Mouse (Mus musculus) monocyte, adult 5-6 weeks (primary cell): ENCODE measurements at regions not wholly inside any gene's neighbourhood (a gene's known extent, or its start where the extent isn't known, plus 50 kb on each side); places are given as distances from the start of the nearest gene placed in this dataset.

Experiments used
- ATAC-seq: fragments of 153-309, 156-312 bp; replicated peaks from 2 replicates; pipeline ENCODE4 v1.8.0; 2017; ENCODE audit warnings: mild to moderate bottlenecking; ENCODE audit not compliant: low TSS enrichment, insufficient number of reproducible peaks, severe bottlenecking, poor library complexity, low FRiP score

DNA sequence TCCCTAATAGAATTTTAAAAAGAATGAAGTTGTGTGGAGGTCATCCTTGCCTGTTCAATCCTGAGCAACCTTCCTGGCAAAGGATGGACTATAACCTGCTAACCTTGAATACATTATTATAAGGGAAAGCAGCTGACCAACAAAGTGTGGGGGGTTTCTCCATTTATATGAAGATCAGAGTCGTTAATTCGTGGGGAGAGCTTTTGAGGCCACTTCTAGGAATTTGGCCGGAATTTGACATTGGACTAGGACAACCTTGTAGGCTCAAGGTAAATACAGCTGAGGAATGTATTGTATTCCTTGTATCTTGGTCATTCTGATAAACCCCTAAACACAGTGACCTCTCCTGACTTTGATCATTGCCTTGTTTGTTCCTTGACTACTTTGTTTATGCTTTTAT, 56.9 kb downstream of the Klf4 start:
- ATAC-seq: no peak

DNA sequence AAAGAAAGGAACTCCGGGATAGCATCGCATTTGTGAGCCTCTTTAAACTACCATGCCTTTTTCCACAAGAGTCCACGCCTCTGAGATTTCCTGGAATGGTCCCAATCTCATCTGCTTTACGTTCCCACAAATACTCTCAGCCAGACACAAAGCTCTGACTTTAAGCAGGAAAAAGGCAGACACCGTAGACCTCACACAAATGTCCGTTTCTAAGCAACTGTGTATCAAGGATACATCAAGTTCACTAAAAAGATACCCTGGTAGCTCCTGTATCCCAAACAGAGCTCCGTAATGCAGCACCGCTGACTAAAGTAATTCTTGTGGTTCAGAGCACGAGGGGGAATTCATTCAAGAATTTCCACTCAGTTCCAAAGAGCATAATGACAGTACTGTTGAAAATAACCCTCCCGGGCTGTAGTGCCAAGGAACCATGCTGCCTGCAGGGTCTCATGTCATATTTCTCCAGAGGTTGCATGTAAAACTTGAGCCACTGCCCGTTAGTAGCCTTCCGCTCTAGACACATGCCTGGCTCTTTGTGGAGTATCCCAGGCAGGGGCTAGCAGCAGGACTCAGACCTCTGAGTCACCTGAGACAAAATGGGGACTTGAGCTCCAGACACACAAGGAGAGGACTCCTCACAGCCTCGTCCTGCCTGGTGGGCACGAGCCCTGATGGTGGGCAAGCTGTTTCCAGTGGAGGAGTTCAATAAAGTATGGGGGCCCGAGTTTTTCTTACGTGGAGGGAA, 58.0 kb downstream of the Klf4 start:
- ATAC-seq: no peak

DNA sequence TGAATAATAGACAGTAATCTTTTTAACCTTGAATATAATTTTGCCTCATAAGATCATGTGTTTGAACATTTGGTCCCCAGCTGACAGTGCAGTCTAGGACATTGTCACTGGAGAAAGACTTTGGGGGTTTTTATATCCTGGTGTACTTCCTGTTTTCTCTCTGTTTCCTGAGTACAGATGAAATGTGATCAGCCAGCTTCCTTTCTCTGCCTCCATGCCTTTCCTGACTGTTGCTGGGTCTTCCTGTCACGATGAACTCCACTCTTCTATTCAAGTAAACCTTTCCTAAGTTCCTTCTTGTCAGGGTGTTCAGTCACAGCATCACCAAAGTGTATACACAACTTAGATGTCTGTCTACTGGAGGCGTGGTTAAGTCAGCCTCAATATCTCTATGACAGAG, 59.6 kb downstream of the Klf4 start:
- no peak for ATAC-seq

DNA sequence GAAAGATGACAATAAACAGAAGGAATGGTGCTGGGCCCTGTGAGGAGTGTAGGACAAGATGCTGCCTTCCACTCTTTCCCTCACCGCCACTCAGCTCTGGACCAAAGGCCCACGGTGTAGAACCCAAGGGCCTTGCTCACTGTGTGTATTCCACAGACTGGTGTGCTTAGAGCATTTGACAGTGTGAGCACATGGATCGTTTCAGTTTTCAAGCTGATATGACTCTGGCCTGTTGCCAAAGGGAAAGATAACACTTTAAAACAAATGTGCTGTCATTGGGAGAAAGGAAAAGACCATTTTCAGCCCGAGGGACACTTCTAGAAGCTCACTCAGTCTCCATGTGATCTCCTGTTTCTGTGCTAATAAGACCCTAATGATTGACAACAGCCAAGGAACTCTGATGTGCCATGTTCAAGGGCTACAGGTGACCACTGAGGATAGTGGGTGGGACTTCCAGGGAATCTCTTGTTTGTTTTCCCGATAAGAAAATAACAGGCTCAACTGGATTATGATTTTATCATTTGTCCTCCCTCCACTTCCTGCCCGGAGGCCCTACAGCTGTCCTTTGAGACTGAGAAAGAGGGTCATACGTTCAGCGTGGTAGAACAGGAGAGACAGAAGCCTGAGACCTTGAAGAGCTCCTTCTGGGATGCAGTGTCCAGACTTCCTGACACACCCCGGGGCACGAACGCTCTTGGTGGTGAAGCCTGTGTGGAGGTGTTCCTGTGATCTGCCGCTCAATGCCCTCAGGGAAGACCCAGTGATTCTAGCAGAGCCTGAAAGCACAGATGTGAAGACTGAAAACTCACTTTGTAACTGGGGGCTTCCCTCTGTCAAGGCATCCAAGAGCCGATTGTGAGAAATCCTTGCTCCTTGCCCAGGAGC, 61.2 kb downstream of the Klf4 start:
- no peak for ATAC-seq

DNA sequence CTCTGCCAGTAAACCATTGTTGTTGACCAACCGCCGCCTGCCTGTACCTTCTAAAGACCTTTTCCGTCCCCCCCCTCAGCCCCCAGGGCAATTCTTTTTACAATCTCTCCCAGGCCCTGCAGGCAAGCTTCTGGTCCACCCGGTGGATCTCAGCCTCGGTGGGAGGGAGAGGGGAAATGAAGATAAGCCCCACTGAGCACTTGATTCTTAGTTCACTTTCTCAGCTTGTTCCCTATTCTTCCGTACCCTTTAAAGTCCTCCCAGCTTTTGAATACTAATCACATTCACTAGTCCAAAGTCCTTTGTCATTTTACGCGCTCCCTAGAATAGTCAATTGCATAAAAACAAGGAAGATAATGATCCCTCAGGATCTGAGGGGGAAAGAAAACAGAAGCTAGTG, 68.1 kb downstream of the Klf4 start:
- ATAC-seq: no peak

DNA sequence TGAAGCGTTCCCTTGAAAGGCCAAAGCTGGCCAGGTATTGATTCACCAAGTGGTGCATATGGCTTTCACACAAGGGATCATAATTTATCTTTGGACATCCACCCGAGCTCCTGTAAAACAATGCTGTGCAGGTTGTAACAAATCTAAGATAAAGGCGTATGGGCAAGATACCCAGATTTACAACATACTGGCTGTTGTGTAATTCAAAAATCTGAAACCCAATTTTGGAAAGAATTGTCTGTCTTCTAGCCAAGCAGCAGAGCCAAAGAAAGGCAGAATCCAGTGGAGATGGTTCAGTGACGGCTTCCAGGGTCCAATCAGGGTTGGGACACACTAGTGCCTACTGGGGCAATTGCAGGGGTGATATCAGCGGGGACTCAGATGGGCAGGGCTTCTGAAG, 70.3 kb downstream of the Klf4 start:
- ATAC-seq: no peak

DNA sequence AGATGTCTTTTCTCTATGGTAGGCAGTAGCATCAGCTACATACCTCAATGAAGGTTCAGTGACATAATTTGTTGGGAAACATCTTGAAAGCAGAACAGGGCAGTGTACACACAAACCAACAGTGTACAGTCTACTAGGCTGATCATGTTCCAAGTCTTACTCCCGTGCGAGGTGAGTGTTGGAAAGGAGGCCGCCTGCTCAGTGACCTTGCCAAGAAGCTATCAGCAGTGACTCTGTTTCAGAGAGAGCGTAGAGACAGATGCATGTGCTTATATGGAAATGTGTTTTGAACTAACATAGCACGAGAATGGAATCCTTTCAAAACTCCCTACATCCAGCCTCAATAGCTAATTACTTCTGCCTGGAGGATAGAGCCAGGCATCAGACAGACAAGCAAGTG, 78.4 kb downstream of the Klf4 start:
- no peak for ATAC-seq

DNA sequence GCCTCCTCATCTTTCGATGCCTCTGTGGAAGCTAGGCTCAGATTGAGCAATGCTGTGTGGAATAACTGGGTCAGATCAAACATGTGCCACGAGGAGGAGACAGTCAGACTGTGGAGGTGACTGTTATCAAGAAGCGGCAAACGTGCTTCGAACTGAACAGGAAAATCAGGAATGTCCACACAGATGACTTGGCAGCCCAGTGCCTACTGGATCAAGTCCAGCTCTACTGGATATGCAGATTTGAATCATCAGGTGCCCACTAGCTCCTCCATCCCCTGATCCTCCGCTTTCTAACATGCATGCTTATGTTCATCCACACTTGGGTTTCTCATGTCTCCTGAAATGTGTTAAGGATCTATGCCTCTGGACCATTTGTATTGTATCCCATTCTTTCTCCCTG, 79.7 kb downstream of the Klf4 start:
- no peak for ATAC-seq

DNA sequence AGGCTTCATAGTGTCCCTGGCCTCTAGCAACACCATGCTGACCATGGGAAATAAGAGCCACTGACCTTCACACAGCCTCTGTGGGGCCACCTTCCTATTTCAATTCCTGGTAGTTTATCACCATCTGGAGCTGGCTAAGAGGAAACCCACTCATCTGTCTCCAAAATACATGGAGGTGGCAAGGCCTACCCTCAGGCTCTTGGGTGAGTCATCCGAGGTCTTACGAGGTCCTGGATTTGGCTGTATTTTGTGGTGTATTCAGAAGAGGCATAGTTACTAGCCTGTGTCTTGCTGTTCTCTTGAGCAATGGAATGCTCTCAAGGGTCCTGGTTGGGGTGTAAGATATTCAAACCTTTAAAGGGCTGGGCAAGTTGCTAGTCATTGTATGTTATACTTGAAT, 80.6 kb downstream of the Klf4 start:
- ATAC-seq: no peak

DNA sequence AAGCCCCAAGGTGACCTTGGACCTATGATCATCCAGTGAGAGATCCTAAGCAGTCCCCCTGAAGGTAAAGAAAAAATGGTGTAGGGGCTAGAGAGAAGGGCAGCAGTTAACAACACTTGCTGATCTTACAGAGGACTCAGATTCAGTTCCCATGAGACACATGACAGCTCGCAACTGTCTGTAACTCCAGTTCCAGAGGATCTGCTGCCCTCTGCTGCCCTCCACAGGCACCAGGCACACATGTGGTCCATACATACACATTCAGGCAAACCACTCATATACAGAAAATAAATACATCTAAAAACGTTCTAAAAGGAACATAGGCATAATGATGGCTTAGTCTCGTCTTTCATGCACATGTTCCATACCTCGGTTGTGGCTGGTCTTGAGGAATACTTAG, 81.2 kb downstream of the Klf4 start:
- ATAC-seq: no peak

DNA sequence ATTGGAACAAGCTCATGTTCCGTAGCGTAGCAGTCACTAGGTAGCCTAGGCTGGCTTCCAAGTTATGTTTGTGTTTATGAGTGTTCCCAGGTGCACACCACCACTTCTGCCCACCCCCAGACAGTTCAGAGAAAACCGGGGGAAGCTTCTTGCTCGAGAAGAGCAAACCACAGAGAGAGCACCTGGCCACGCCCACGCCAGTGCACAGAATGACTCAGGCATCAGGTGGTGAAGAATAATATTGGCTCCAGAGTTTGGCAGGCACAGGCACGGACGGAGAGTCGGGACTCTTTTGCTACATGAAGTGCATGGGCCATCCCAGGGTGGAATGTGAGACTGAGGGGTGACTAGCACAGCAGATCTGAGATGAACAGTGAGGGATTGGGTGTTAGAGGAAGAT, 88.8 kb downstream of the Klf4 start:
- 0 out of 2 replicates have a peak, but pooled peaks have one; percentile 40 for ATAC-seq

DNA sequence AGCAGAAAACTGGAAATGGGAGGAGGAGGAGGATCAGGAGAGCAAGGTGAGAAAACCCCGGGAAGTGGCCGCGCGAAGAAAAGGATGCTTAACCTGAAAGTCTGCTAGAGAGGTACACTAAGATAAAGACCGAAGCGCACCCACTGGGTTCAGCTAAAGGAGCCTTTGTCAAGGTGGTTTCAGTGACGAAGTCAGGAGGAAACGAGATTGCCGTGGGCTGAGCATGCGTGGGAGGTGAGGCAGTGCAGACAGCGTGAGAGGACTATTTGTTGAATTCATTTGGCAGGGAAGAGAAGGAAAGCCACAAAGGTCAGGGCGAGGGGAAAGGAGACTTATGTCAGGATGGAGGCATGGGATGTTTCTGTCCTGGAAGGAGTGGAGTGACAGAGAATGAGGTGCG, 90.2 kb downstream of the Klf4 start:
- ATAC-seq: no peak
